Mouse (Mus musculus): Measurements from ENCODE around the gene A430005L14Rik. TPM values are rescaled to one million over a fixed set of nuclear protein-coding genes. Genes with fewer than 3 reads are reported as not detected.
"Not testable (repeated sequence)": the region's sequence is repeated elsewhere in the genome, so short reads cannot be mapped to it uniquely, and the experiment has no call there.

A430005L14Rik gene
- total and polyA plus RNA-seq, 2 experiments from 2014 or later = 38.4 to 50.4 TPM

GRCm38 (mm10) chr4:153922090-153922489, 34.9 kb upstream of the A430005L14Rik start:
- 47% methylated on average over 4 of the region's 4 CpGs for WGBS

GRCm38 (mm10) chr4:153928772-153929299, 28.2 kb upstream of the A430005L14Rik start:
- H3K27me3 ChIP-seq (ENCODE audit: insufficient read depth, low read length) = no peaks in the 10 kb centered on the region; the same call in 1 of the 2 replicates
- no peak overlapping the region for H3K4me3 ChIP-seq (ENCODE audit: low read depth, low read length)
- no peaks in the 10 kb centered on the region for H3K9me3 ChIP-seq (ENCODE audit: low read length)
- ATAC-seq (ENCODE audit: low FRiP score) (no peak), DNase-seq (ENCODE audit: low spot score) (no peak)
- no peak overlapping the region for H3K4me2 ChIP-seq (ENCODE audit: low read depth, low read length, poor library complexity, severe bottlenecking)
- no peak overlapping the region for H3K9ac ChIP-seq (replicated peaks; ENCODE audit: low read length, poor library complexity, severe bottlenecking)
- TF ChIP-seq CTCF (IDR thresholded peaks at IDR 0.05) = no peak
- H3K4me1 ChIP-seq (ENCODE audit: insufficient read depth, low read length) = no peaks in the 10 kb centered on the region
- 31% methylated on average over 11 of the region's 11 CpGs for WGBS
- no peaks in the 10 kb centered on the region for H3K36me3 ChIP-seq (ENCODE audit: insufficient read depth, low read length)
- H3K27ac ChIP-seq (ENCODE audit: low read depth, low read length) = no peak overlapping the region

More at GRCm38 (mm10) chr4:153922090-153922489, 34.9 kb upstream of the A430005L14Rik start:
- not testable (repeated sequence) for ATAC-seq (ENCODE audit: low FRiP score); H3K27me3 ChIP-seq (ENCODE audit: insufficient read depth, low read length); DNase-seq (ENCODE audit: low spot score); H3K27ac ChIP-seq (ENCODE audit: low read depth, low read length); H3K4me3 ChIP-seq (ENCODE audit: low read depth, low read length); H3K36me3 ChIP-seq (ENCODE audit: insufficient read depth, low read length); H3K9ac ChIP-seq (replicated peaks; ENCODE audit: low read length, poor library complexity, severe bottlenecking); H3K4me2 ChIP-seq (ENCODE audit: low read depth, low read length, poor library complexity, severe bottlenecking); H3K9me3 ChIP-seq (ENCODE audit: low read length); H3K4me1 ChIP-seq (ENCODE audit: insufficient read depth, low read length)
- peak; percentile 34 for TF ChIP-seq CTCF (IDR thresholded peaks at IDR 0.05)

- Histone ChIP-seq H3K27me3 (ENCODE audit: insufficient read depth, low read length) (no peaks in the 10 kb centered on the region; the same call in 1 of the 2 replicates), H3K4me3 (ENCODE audit: low read depth, low read length) (no peak overlapping the region), H3K4me1 (ENCODE audit: insufficient read depth, low read length) (no peaks in the 10 kb centered on the region), H3K36me3 (ENCODE audit: insufficient read depth, low read length) (no peaks in the 10 kb centered on the region), H3K27ac (ENCODE audit: low read depth, low read length) (no peak overlapping the region), H3K4me2 (ENCODE audit: low read depth, low read length, poor library complexity, severe bottlenecking) (no peak overlapping the region), H3K9me3 (ENCODE audit: low read length) (no peaks in the 10 kb centered on the region), H3K9ac (replicated peaks; ENCODE audit: low read length, poor library complexity, severe bottlenecking) (no peak overlapping the region)
- DNase-seq (ENCODE audit: low spot score) (no peak), ATAC-seq (ENCODE audit: low FRiP score) (no peak)
- no peak for TF ChIP-seq CTCF (IDR thresholded peaks at IDR 0.05)
- WGBS = 67% methylated on average over 10 of the region's 10 CpGs
Measured at GRCm38 (mm10) chr4:153929425-153929824, 27.6 kb upstream of the A430005L14Rik start.

GRCm38 (mm10) chr4:153929921-153930320, 27.1 kb upstream of the A430005L14Rik start:
- ATAC-seq (ENCODE audit: low FRiP score) = no peak
- Histone ChIP-seq H3K9me3 (ENCODE audit: low read length) (no peaks in the 10 kb centered on the region), H3K4me1 (ENCODE audit: insufficient read depth, low read length) (no peaks in the 10 kb centered on the region), H3K36me3 (ENCODE audit: insufficient read depth, low read length) (no peaks in the 10 kb centered on the region), H3K4me3 (ENCODE audit: low read depth, low read length) (no peak overlapping the region), H3K27me3 (ENCODE audit: insufficient read depth, low read length) (no peaks in the 10 kb centered on the region), H3K9ac (replicated peaks; ENCODE audit: low read length, poor library complexity, severe bottlenecking) (no peak overlapping the region), H3K4me2 (ENCODE audit: low read depth, low read length, poor library complexity, severe bottlenecking) (no peak overlapping the region), H3K27ac (ENCODE audit: low read depth, low read length) (no peak overlapping the region)
- DNase-seq (ENCODE audit: low spot score) = peak; percentile 71
- TF ChIP-seq CTCF (IDR thresholded peaks at IDR 0.05) = no peak
- WGBS = 63% methylated on average over 4 of the region's 4 CpGs

- peak; percentile 91 for TF ChIP-seq CTCF (IDR thresholded peaks at IDR 0.05)
- ATAC-seq (ENCODE audit: low FRiP score) (0 out of 2 replicates have a peak, but pooled peaks have one; percentile 44), DNase-seq (ENCODE audit: low spot score) (peak; percentile 76)
- Histone ChIP-seq H3K4me1 (ENCODE audit: insufficient read depth, low read length) (no peaks in the 10 kb centered on the region), H3K9ac (replicated peaks; ENCODE audit: low read length, poor library complexity, severe bottlenecking) (no peak overlapping the region), H3K4me2 (ENCODE audit: low read depth, low read length, poor library complexity, severe bottlenecking) (no peak overlapping the region), H3K9me3 (ENCODE audit: low read length) (no peaks in the 10 kb centered on the region), H3K27me3 (ENCODE audit: insufficient read depth, low read length) (peaks cover 4% of the 10 kb centered on the region; the same call in 1 of the 2 replicates), H3K36me3 (ENCODE audit: insufficient read depth, low read length) (no peaks in the 10 kb centered on the region), H3K27ac (ENCODE audit: low read depth, low read length) (no peak overlapping the region), H3K4me3 (ENCODE audit: low read depth, low read length) (no peak overlapping the region)
- 49% methylated on average over 4 of the region's 4 CpGs for WGBS
Measured at GRCm38 (mm10) chr4:153943243-153943642, 13.8 kb upstream of the A430005L14Rik start.

GRCm38 (mm10) chr4:153944261-153944660, 12.8 kb upstream of the A430005L14Rik start:
- no peak for DNase-seq (ENCODE audit: low spot score)
- Histone ChIP-seq H3K27ac (ENCODE audit: low read depth, low read length) (no peak overlapping the region), H3K4me2 (ENCODE audit: low read depth, low read length, poor library complexity, severe bottlenecking) (no peak overlapping the region), H3K27me3 (ENCODE audit: insufficient read depth, low read length) (peaks cover 7% of the 10 kb centered on the region), H3K4me3 (ENCODE audit: low read depth, low read length) (no peak overlapping the region), H3K36me3 (ENCODE audit: insufficient read depth, low read length) (no peaks in the 10 kb centered on the region), H3K9me3 (ENCODE audit: low read length) (no peaks in the 10 kb centered on the region), H3K4me1 (ENCODE audit: insufficient read depth, low read length) (no peaks in the 10 kb centered on the region), H3K9ac (replicated peaks; ENCODE audit: low read length, poor library complexity, severe bottlenecking) (no peak overlapping the region)
- no peak for TF ChIP-seq CTCF (IDR thresholded peaks at IDR 0.05)
- 51% methylated on average over 6 of the region's 6 CpGs for WGBS
- ATAC-seq (ENCODE audit: low FRiP score) = no peak
